Mouse (Mus musculus) lung, embryonic 16.5 days (tissue): ENCODE data around the gene Cx3cr1. TPM values are rescaled to one million over a fixed set of nuclear protein-coding genes. Genes with fewer than 3 reads are reported as not detected.

ENCODE experiments used
- ATAC-seq: fragments of 200-750 bp; cut with Nextera tagmentation; 2 replicates; pipeline ENCODE4 v1.8.0; 2017; ENCODE audit warnings: low read depth, mild to moderate bottlenecking, moderate library complexity
- H3K27ac ChIP-seq: fragments of 300-500 bp; sonication (generic); 2 replicates; pipeline ENCODE4 v1.5.1; 2014; ENCODE audit warnings: mild to moderate bottlenecking, control low read depth, low read length
- H3K27me3 ChIP-seq: fragments of 300-500 bp; sonication (generic); 2 replicates; pipeline ENCODE4 v1.6.1; 2014; ENCODE audit warnings: low read depth, low read length, mixed read lengths; ENCODE audit not compliant: control insufficient read depth, insufficient read depth
- H3K36me3 ChIP-seq: fragments of 300-500 bp; sonication (generic); 2 replicates; pipeline ENCODE4 v1.6.1; 2014; ENCODE audit warnings: low read length; ENCODE audit not compliant: control insufficient read depth, insufficient read depth
- H3K4me1 ChIP-seq: fragments of 300-500 bp; sonication (generic); replicated peaks from 2 replicates; pipeline ENCODE4 v1.6.1; 2014; ENCODE audit warnings: low read length, mixed read lengths; ENCODE audit not compliant: control insufficient read depth, insufficient read depth
- H3K4me2 ChIP-seq: fragments of 300-500 bp; sonication (generic); 2 replicates; pipeline ENCODE4 v1.6.1; 2014; ENCODE audit warnings: low read depth, low read length, control low read depth
- H3K4me3 ChIP-seq: fragments of 300-500 bp; sonication (generic); 2 replicates; pipeline ENCODE4 v1.5.1; 2014; ENCODE audit warnings: mild to moderate bottlenecking, low read length, control low read depth
- H3K9ac ChIP-seq: fragments of 300-500 bp; sonication (generic); 2 replicates; pipeline ENCODE4 v1.6.1; 2014; ENCODE audit warnings: low read length, control low read depth
- H3K9me3 ChIP-seq: fragments of 300-500 bp; sonication (generic); 2 replicates; pipeline ENCODE4 v1.6.1; 2016; ENCODE audit warnings: low read length; ENCODE audit not compliant: control insufficient read depth
- WGBS: fragments of 180-500 bp; shearing (Covaris S2); extraction: QIAGEN DNeasy Blood & Tissue Kit; methylation state at CpG from one replicate; pipeline ENCODE4 v1.1.7; 2014; 5-methylcytosine and 5-hydroxymethylcytosine counted together
- polyA plus RNA-seq: library from polyadenylated mRNA; unstranded; fragments of >200 nt; fragmentation: Nextera tagmentation; extraction: Ambion mirVana; gene quantifications from 2 replicates; pipeline ENCODE4 v1.2.1, GENCODE M21; 2015

Gene Cx3cr1
- polyA plus RNA-seq, 1 experiment from 2014 or later = 8.9 TPM

- H3K27ac ChIP-seq = no peak overlapping the region
- H3K27me3 ChIP-seq = no peaks in the 10 kb centered on the region
- no peak overlapping the region for H3K9ac ChIP-seq
- 67% methylated on average over 2 of the region's 2 CpGs for WGBS
- no peak for ATAC-seq
- no peaks in the 10 kb centered on the region for H3K4me1 ChIP-seq
- no peak overlapping the region for H3K4me3 ChIP-seq
- H3K36me3 ChIP-seq = no peaks in the 10 kb centered on the region
- H3K9me3 ChIP-seq = no peaks in the 10 kb centered on the region
- H3K4me2 ChIP-seq = no peak overlapping the region
Measured at GRCm38 (mm10) chr9:119888843-119889246, 180.8 kb downstream of the Cx3cr1 start.

DNA sequence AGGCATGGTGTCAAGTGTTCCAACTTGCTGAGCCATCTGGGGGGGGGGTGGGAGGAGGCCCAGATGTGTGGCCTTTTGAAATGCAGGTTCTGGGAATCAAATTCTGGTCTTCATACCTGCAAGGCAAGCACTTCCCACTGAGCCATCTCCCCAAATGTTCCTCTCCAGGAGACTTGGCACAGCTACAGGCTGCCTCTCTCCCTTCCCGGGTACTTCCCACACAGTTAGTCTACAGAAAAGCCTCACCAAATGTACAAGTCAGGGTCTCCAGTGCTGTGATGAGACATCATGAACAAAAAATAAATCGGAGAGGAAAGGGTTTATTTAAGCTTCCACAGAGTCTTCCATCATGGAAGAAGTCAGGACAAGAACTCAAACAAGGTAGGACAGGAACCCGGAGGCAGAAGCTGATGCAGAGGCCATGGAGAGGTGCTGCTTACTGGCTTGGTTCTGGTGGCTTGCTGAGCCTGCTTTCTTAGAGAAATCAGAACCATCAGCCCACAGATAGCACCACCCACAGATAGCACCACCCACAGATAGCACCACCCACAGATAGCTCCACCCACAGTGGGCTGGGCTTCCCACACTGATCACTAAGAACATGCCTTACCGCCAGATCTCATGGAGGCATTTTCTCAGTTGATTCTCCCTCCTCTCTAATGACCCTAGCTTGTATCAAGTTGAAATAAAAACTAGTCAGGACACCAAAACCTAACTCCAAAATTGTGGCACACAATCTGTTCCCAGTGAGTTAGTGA, 182.4 kb downstream of the Cx3cr1 start:
- no peak for ATAC-seq
- WGBS = 61% methylated on average over 4 of the region's 4 CpGs

DNA sequence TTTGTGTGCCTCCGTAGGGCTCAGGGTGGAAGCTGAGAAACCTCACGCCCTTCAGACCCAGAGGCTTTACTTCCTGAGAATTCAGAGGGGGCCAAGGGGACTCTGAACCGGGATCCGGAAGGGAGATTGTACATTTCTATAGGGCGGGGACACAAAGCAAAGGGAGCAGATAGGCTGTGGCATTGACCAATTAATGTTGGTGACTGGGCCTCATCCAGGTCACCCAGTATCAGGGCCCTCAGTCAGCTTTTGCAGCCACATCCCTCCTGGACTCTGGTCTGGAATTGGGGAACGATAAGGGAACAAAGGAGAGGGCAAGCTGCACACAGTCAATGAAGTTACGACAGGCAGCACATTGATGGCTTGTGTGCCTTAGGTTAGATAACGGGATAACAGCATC, 215.5 kb downstream of the Cx3cr1 start:
- Histone ChIP-seq H3K9me3 (peaks cover 4% of the 10 kb centered on the region), H3K4me3 (no peak overlapping the region), H3K9ac (no peak overlapping the region), H3K36me3 (no peaks in the 10 kb centered on the region), H3K4me2 (no peak overlapping the region), H3K27ac (no peak overlapping the region), H3K4me1 (no peaks in the 10 kb centered on the region), H3K27me3 (no peaks in the 10 kb centered on the region)
- ATAC-seq = no peak
- 52% methylated on average over 8 of the region's 8 CpGs for WGBS

More for the DNA sequence above, 182.4 kb downstream of the Cx3cr1 start:
- Histone ChIP-seq H3K36me3 (no peaks in the 10 kb centered on the region), H3K4me2 (no peak overlapping the region), H3K4me1 (no peaks in the 10 kb centered on the region), H3K4me3 (no peak overlapping the region), H3K27ac (no peak overlapping the region), H3K9me3 (no peaks in the 10 kb centered on the region), H3K27me3 (no peaks in the 10 kb centered on the region), H3K9ac (no peak overlapping the region)

DNA sequence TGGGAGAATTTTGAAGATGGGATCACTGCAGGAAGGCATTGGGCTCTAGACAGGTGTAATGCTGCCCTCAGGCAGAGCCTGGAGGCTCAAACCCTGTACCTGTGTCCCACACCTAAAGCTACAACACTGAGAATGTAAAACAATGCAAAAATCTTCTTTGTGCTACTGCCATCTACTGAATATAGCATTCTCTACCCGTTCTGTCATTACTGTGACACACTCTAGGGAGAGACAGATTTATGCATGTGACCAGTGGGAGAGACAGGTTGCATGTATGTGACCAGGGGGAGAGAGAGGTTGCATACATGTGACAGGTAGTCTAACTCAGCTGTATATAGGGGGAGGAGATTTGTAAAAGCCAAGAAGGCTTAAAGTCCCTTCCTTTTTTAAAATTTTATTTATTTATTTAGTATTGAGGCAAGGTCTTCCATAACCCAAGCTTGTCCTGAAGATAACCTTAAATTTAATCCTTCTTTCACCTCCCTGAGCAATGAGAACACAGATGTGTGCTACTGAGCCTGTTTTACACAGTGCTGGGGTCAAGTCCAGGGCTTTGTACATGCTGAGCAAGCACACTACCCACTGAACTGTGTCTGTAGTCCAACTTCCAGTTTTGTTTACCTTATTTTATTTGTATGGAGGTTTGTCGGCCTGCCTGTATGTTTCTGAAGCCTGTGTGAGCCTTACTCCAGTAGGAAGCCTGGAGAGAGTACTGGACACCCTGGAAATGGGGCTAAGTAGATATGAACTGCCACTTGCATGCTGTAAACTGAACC, 216.4 kb downstream of the Cx3cr1 start:
- Histone ChIP-seq H3K4me2 (no peak overlapping the region), H3K36me3 (no peaks in the 10 kb centered on the region), H3K9me3 (peaks cover 4% of the 10 kb centered on the region), H3K27me3 (no peaks in the 10 kb centered on the region), H3K4me1 (no peaks in the 10 kb centered on the region), H3K4me3 (no peak overlapping the region), H3K9ac (no peak overlapping the region), H3K27ac (no peak overlapping the region)
- ATAC-seq = no peak
- WGBS = 59% methylated on average over 2 of the region's 2 CpGs

DNA sequence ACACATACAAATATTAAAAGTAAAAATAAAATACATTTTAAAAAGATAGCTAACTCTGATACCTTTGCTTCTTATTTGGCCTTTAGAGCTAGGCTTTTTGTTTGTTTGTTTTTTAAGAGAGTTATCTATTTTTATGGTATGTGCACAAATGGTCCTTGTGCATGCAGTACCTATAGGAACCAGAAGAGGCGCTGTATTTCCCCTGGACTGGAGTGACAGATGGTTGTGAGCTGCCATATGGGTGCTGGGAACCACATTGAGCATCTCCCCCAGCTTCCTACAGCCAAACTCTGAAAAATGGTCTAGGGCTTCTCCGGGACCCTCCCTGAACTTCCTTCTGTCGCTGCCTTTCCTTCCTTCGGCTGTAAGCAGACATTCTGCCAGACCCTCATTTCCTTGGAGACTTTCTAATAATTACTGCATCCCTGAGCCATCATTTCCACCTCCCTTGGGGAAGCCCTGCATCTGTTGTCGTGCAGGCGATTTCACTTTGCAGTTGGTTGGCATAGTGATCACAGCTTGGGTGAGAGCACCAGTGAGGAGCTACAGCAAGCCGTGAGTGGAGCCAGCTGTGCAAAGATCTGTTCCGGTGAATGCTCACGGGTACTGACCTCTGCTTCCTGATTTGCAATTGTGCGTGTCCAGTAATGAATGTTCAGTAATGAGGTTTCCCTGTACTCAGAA, 217.2 kb downstream of the Cx3cr1 start:
- no peak for ATAC-seq
- 69% methylated on average over 10 of the region's 10 CpGs for WGBS

More for the DNA sequence above, 217.2 kb downstream of the Cx3cr1 start:
- Histone ChIP-seq H3K36me3 (no peaks in the 10 kb centered on the region), H3K9ac (no peak overlapping the region), H3K9me3 (peaks cover 4% of the 10 kb centered on the region), H3K4me3 (no peak overlapping the region), H3K4me1 (no peaks in the 10 kb centered on the region), H3K27me3 (no peaks in the 10 kb centered on the region), H3K27ac (no peak overlapping the region), H3K4me2 (no peak overlapping the region)

Other genes starting within 250 kb of the Cx3cr1 start
- gene Scn11a, start 244.4 kb downstream of the Cx3cr1 start, polyA plus RNA-seq = 0.04 TPM in 1 of 2 replicates, not detected in the other
- gene Wdr48, start 175.0 kb downstream of the Cx3cr1 start, polyA plus RNA-seq = 50.9 and 53.4 TPM in 2 replicates
- gene Gorasp1, start 132.3 kb downstream of the Cx3cr1 start, polyA plus RNA-seq = 29.8 and 35.7 TPM in 2 replicates
- gene Ttc21a, start 132.3 kb downstream of the Cx3cr1 start, polyA plus RNA-seq = 1.3 and 2.1 TPM in 2 replicates
- 9.6 and 9.8 TPM in 2 replicates for gene Csrnp1, start 85.2 kb downstream of the Cx3cr1 start, polyA plus RNA-seq
- 1.3 and 1.6 TPM in 2 replicates for gene Xirp1, start 46.3 kb downstream of the Cx3cr1 start, polyA plus RNA-seq
- 0.38 and 0.72 TPM in 2 replicates for gene Ccr8, start 22.2 kb upstream of the Cx3cr1 start, polyA plus RNA-seq
- gene Slc25a38, start 40.5 kb upstream of the Cx3cr1 start, polyA plus RNA-seq = 29.8 and 29.9 TPM in 2 replicates
- 1,386 and 1,480 TPM in 2 replicates for gene Rpsa, start 57.8 kb upstream of the Cx3cr1 start, polyA plus RNA-seq
- not detected in 2 replicates for gene Mobp, start 79.8 kb upstream of the Cx3cr1 start, polyA plus RNA-seq
- 0.24 and 0.29 TPM in 2 replicates for gene Myrip, start 231.6 kb upstream of the Cx3cr1 start, polyA plus RNA-seq